Mouse (Mus musculus) adrenal gland, postnatal 4 days (tissue): ENCODE results near the gene Mesd. TPM values are rescaled to one million over a fixed set of nuclear protein-coding genes. Genes with fewer than 3 reads are reported as not detected.
A peak's percentile ranks its signal among the peaks of the same experiment; 100 is the strongest.

Source experiments
- DNase-seq, 2 experiments: peaks; one replicate each; pipeline ENCODE4 v3.0.0; 2021 to 2022; ENCODE audit warnings: low spot score in 2 of 2, mixed read lengths in 2 of 2
- long read RNA-seq, 2 experiments: library from polyadenylated mRNA; stranded (forward); transcript quantifications; one replicate each; pipeline ENCODE4 v2.0.0; 2021
- total RNA-seq, 2 experiments: library from RNA; stranded (reverse); gene quantifications; 2 replicates each; pipeline ENCODE4 v1.2.3; 2021

Mesd gene
- total RNA-seq = 100 to 1,000 TPM; 100 to 106 TPM
- long read RNA-seq, experiment 1, full-length matches to known transcripts = 108 of 127 reads
- long read RNA-seq, experiment 1, partial matches to known transcripts = 0 of 127 reads
- long read RNA-seq, experiment 1, other reads (novel, unspliced or antisense) = 19 of 127 reads
- long read RNA-seq, experiment 2, full-length matches to known transcripts = 170 of 193 reads
- long read RNA-seq, experiment 2, partial matches to known transcripts = 3 of 193 reads
- long read RNA-seq, experiment 2, other reads (novel, unspliced or antisense) = 20 of 193 reads

DNA sequence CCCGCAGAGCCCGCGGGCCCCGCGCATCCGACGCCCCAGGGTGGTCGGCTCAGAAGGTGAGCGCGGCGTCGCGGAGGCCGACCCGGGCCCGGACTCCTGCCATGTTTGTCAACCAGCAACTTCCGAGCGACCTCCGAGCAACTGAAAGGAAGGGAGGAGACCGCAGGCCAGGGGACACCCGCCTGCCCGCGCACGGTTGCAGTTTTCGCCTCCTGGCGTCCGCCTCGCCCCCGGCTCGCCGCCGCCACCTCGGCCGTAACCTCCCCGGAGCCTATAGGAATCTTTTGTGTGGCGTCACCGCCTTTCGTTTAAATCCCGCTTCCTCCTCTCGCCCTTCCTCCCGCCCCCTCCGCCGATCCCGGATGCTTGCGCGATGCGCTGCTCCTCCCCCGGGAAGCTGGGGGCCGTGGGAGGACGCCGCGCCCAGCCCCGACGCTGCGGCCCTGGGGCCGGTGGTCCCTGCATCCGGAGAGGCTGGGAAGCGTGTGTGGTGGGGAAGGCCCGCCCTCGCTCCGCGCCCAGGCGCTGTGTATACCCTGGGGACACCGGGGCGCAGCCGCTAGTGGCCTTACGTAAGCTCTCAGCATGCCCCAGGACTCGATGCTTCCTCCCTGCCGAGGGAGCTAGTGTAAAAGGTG, at the start of gene Mesd, which contains the start of gene Tlnrd1:
Gene Mesd, plus strand, starts transcription at position 446 of the 638 bp plus-strand sequence.
Gene Tlnrd1, minus strand, starts transcription at position 285 of the 638 bp plus-strand sequence.
- DNase-seq = peak; percentile 77 to 80

DNA sequence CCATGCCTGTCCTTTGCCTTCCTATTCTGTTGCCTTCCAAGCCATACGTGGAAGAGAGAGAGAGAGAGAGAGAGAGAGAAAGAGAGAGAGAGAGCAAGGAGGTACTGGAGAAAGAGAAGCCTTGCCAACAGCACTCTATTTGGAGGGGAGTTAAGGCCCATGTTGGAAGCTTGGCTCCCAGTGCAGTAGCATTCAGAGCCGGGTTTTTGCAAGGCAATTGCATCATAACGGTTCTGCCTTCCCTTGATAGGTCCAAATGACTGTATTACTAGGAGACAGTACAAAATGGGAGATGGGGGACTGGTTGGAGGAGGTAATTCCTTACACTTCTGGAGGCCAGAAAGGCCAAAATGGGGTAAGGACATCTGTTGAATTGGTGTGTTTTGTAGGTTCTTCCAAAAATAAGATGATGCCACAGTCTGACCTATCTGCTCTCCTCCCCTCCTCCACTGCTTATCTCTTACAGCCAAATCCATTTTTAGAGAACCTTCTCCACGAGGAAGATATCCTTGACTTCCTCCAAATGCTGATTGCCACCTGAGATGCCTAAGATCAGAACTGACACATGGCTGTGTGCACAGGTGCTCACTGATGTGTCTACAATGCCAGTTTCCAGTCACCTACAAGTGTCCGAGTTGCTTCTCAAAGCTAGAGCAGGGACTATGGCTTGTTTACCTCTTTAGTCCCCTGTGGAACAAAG, 45.6 kb upstream of the Mesd start:
- DNase-seq = no peak

GRCm38 (mm10) chr7:83840076-83840475, 44.2 kb upstream of the Mesd start:
- no peak for DNase-seq

DNA sequence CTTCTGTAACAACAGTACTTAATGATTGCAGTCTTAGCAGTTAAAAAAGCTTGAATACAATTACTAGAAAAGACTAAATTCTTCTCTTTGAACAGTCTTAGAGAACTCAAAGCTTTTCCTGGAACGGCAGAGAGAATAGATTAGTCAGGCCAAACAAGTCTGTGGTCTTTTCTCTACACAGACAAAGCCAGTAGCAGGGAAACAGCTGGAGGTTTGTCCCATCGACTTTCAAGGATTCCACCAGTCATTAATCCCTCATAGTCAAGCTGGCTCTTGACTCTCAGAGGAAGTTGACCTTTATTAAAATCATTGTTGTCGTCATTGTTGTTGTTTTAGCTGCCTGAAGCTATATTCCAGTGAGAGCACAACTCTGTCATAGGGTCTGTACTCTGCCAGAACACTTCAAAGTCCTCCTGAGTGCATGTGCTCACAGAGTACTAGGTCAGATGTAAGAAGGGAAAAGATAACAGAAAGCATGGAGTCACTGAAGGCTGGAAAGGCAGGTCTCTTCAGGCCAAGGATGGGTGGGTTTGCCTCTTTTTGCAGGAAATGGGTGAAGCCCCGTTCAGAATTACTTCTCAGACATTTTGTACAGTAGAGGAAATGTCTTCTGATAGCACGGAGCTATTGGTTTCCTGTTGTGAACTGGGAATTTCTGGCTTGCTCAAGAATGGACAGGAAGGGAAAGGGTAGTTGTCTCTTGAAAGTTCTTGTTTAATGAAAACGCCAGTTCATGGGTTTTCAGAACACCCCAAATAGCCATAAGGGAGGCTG, 41.6 kb upstream of the Mesd start:
- no peak for DNase-seq

- DNase-seq = no peak
Measured at GRCm38 (mm10) chr7:83844807-83845206, 39.5 kb upstream of the Mesd start.

- DNase-seq = no peak
Measured at GRCm38 (mm10) chr7:83847187-83848075, 36.8 kb upstream of the Mesd start.

DNA sequence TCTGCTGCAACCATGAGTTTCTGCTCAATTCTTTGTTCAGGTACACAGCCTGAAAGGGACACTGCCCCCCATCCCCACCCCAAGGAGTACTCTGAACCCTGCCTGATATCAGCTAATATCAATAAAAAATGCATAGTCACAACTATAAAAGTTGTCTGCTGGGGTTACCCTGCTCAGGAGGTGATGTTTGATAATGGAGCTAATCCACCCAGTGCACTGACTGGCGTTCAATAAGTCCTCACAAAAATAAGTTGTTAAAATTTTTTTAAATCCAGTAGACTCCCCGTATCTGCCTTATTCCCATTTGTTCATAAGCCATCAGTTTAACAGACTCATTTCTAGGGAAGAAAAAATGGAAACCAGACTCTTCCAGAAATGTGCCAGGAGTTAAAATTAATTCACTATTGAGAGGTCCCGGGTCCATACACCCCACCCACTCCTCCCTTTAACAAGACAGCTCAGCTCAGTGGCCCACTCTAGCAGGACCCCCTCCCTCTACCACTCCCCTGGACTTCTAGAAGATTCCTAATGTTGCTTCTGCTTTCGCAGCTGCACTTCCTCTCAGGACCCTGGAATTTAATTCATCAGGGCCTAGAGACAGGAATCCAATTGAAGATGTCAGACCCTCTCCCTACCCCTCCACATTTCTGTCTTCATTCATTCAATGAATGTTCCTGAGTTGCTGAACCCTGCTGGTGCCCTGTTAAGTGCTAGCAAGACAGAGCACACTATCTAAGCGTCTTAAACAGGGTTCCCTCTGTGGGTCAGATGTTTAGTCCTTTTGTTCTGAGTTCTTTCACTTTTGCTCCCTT, 32.5 kb upstream of the Mesd start:
- DNase-seq = no peak

- no peak for DNase-seq
Measured at GRCm38 (mm10) chr7:83852381-83853380, 31.6 kb upstream of the Mesd start.

DNA sequence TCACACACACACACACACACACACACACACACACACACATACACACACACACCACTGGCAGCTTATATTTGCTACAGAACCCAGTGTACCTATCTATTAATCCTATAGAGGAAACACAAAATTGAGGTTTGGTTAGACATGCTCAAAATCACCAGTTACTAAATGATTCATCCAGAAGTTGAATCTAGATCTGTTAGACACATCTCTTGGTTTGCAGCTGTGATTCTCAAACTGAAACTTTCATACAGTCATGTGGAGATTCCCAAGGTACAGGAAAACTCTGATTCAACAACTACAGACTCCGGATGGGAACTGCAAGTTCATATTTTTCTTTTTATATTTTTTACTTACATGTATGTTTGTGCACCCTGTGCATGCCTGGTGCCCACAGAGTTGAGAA, 29.1 kb upstream of the Mesd start:
- DNase-seq = no peak

GRCm38 (mm10) chr7:83856353-83857207, 27.7 kb upstream of the Mesd start:
- DNase-seq = no peak

DNA sequence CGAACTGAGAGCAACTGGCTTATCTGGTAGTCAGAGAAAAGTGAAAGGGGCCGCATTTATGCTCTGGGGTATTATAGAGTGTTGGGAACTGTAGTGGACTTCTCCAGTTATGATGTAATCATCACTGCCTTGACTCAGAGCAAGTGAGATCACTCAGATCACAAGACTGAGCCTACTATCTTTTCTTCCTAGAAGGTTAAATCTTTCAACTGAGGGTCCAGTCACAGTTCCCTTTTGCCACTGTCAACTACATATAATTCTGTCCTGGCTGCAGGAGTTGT, 27.1 kb upstream of the Mesd start:
- no peak for DNase-seq

DNA sequence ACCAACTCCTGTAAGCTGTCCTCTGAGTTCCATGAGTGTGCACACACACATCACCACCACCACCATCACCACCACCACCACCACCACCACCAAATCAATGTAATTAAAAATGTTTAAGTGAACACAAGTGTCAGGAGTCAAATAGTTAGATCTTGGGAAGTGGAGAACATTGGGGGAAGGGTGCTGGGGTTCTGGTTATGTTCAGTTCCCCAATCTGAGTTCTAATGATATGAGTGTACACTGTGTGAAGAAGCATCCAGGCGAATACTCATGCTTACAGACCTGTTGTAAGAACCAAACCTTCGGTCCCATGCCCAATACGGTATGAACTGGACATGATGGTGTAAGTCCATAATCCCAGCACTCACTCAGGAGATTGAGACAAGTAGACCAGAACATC, 26.3 kb upstream of the Mesd start:
- no peak for DNase-seq

- no peak for DNase-seq
Measured at GRCm38 (mm10) chr7:83859378-83860083, 24.7 kb upstream of the Mesd start.

- no peak for DNase-seq
Measured at GRCm38 (mm10) chr7:83863554-83863953, 20.7 kb upstream of the Mesd start.

- no peak for DNase-seq
Measured at GRCm38 (mm10) chr7:83868200-83868599, 16.1 kb upstream of the Mesd start.

DNA sequence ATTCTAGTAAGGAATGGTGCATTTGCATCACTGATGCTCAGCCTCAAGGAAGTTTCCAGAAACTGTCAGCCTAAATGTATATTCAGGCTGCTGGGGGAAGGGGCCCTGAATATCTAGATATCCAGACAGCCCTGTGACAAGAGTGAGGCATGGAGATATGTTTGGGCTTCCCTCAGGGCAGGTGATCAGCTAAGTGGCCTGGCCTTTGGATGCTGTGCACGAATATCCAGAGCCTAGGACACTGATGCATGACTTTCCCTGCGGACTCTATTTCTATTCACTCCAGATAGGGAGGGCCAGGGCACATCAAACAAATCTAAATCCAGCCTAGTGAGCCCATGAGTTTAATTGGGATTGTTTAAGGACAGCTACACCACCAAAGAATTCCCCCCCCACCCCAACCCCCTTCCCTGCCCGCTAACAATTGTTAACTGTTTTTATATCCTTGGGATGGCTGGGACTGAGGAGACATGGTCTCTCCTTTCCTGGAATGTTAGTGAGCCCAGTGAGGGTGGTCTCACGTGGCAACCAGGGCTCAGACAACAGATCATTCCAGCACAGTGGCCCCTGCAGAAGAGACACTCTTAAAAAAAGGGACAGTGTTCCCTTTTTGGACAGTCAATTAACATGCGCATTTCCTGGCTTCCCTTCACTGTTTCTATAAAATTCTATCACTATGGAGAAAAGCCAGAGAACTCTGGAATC, 14.3 kb upstream of the Mesd start:
- DNase-seq = no peak
